Mouse (Mus musculus) heart, postnatal 25 days (tissue): ENCODE results near the gene Ngp. TPM values are rescaled to one million over a fixed set of nuclear protein-coding genes. Genes with fewer than 3 reads are reported as not detected.

Experiments
- total RNA-seq, 2 experiments: library from RNA; stranded (reverse); gene quantifications; 2 replicates each; pipeline ENCODE4 v1.2.3; 2021

Gene Ngp
- total RNA-seq, 2 experiments from 2014 or later = not detected

Other genes with a start within 250 kb of the Ngp start
- gene Cspg5, start 176.0 kb upstream of the Ngp start, total RNA-seq = under 1 TPM; 0.13 to 0.14 TPM
- 1 to 10 TPM; 1.8 to 2.4 TPM for gene Elp6, start 114.6 kb upstream of the Ngp start, total RNA-seq
- gene Scap, start 86.5 kb upstream of the Ngp start, total RNA-seq = 10 to 100 TPM; 27.7 to 28.0 TPM
- 10 to 100 TPM; 13.6 to 16.0 TPM for gene Ptpn23, start 11.5 kb upstream of the Ngp start, total RNA-seq
- 10 to 100 TPM; 11.1 to 15.0 TPM for gene Klhl18, start 56.9 kb downstream of the Ngp start, total RNA-seq
- gene Kif9, start 57.2 kb downstream of the Ngp start, total RNA-seq = under 1 TPM; 0.13 to 0.25 TPM
- gene Setd2, start 112.8 kb downstream of the Ngp start, total RNA-seq = 10 to 100 TPM; 38.0 to 49.8 TPM
- gene Nradd, start 204.7 kb downstream of the Ngp start, total RNA-seq = 1 to 10 TPM; 1.1 to 2.0 TPM
- 1 to 10 TPM; 8.2 to 8.7 TPM for gene Nbeal2, start 234.4 kb downstream of the Ngp start, total RNA-seq
- 10 to 100 TPM; 61.6 to 66.8 TPM for gene Ccdc12, start 236.8 kb downstream of the Ngp start, total RNA-seq